Mouse (Mus musculus) c-Kit-positive CD71-positive TER-119-positive erythroid progenitor cells, embryonic 14.5 days (primary cell): ENCODE results near the gene Wdr5.

ENCODE experiments used
- DNase-seq: peaks from one replicate; pipeline ENCODE4 v3.0.0-alpha.2; 2013; ENCODE audit warnings: low spot score

The Wdr5 gene

GRCm38 (mm10) chr2:27552620-27553287 lies 37.8 kb downstream of the Wdr5 start:
- DNase-seq, result peak; percentile 50

DNA sequence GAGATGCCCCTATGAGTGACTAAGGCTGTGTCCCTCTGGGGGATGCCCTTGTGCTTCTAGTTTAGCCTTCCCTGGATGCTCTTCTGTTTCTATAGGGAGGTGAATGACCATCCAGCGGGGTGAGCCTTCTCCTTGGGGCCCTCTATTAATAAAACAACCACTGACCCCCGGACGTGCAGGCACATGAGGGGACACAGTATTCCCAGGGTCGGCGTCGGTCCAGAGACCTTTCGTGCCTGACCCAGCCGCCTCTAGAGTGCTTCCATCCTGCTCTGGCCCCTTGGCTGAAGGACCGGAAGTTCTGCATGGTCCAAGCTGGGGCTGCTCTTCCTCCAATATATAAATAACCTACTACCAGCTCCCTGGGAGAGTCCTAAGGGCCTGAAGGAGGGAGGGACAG lies 39.4 kb downstream of the Wdr5 start:
- DNase-seq, result no peak

DNA sequence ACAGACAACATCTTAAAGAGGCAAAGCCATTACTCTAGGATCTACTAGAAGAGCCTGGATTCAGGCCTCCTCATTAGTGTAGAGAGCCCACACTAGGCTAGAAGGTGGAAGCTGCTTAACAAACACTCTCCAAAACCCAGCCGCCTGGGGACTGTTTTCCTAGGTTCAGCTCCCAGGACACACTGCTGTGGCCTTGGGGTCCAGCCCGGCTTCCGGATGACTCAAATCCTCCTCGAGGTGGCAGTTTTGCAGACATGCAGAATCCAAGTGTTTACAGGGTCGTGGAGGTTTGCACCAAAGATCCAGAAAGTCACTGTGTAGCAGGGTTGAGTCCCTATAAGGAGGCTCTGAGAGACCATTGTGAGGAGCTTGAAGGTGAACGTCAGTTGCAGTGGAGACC lies 42.0 kb downstream of the Wdr5 start:
- DNase-seq, result no peak

- no peak for DNase-seq
These were observed 45.8 kb downstream of the Wdr5 start for GRCm38 (mm10) chr2:27560708-27561123.

GRCm38 (mm10) chr2:27561159-27561558 lies 46.2 kb downstream of the Wdr5 start:
- no peak for DNase-seq

DNA sequence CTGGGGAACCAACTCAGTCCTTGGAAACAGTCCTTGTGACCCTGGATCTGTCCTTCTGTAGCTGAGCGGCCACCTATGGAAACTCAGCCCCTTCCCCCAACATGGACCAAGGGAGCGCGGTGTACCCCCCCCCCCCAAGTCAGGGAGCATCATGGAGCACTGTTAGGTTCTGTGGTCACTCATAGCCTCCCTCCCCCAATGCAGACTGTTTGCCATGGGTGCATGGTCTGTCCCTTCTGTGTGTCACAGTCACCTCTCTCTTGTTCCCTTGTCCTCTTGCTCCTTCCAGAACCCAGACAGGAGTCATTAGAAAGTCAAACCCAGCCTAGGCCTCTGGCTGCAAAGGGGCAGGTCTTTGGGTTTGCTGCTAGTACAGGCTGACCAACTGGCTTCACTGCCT lies 46.9 kb downstream of the Wdr5 start:
- no peak for DNase-seq

DNA sequence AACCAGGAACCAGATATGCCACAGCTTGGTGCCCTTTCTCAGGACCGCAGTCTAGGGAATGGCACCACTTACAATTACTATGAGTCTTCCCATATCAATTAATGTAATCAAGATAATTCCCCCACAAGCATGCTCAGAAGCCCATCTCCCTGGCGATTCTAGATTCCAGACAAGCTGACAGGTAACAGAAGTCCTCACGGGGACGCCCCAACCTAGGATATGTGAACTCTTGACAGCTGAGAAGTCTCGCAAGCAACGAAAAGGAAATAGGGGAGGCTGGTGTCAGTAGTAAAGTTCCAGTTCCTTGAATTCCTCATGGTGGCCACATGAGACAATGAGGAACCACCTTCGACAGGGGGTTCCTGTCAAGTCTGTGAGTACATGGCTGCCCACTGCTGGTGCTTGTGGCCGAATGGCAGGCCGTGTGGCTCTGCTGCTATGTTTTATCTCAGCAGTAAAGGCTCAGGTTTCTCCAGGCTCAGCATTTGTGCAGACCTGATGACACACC lies 48.7 kb downstream of the Wdr5 start:
- DNase-seq, result no peak

DNA sequence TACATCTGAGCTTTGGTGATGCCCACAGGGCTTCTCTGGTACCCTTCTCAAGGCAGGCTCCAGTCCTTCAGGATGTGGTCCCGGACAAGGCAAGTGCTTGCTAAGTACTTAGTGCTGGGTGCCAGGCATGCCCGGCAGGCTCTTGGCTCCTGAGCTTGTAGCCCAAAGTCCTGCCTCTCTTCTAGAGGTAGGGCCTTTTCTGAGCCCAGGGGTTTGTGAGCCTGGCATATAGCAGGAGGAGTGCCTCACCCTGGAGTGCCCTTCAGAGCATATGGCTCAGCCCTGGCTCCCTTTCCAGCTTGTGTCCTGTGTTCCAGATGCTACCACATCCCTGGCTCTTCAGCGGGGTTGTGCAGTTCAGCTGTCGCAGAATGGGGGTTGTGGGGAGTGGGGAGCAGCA lies 49.7 kb downstream of the Wdr5 start:
- no peak for DNase-seq

GRCm38 (mm10) chr2:27565316-27566103 lies 50.6 kb downstream of the Wdr5 start:
- no peak for DNase-seq

DNA sequence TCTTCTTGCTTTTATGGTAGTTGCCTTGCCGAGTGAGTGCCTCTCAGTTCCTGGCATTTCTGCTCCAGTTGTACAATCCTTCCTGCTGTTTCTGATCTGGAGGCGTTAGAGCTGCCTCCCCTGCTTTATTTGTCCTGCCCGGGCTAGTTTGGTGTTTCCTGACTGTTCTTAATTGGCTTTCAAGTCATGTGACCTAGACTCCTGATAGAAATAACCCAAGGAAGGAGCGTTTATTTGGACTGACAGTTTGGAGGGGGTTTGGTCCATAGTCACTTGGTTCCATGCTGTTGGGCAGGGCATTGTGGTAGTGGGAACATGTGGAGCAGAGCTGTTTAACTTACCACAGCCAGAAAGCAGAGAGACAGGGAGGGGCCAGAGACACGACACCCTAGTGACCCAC lies 55.9 kb downstream of the Wdr5 start:
- no peak for DNase-seq

DNA sequence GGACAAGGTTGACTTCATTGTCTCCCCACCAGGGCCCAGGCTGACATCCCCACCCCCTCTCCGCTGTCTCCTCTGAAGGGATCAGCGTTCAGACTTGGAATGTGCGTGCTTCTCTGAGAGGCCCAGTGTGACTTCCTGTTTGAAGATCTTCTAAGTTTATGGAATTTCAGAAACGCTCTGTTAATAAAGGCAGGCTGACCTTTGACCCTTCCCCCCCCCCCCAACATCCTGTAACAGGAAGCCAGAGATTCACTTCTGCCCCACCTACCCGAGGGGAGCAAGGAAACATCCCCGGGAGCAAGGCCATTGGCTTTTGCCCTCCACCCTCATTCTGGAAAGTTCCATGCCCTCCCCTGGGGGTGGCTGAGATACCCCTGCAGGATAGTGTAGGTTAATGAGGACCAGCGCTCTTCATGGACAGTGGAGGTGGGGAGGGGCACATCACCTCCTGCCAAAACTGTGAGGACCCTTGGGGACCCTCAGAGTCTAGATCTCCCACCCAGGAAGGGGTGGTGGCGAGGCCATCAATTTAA lies 57.4 kb downstream of the Wdr5 start:
- no peak for DNase-seq

DNA sequence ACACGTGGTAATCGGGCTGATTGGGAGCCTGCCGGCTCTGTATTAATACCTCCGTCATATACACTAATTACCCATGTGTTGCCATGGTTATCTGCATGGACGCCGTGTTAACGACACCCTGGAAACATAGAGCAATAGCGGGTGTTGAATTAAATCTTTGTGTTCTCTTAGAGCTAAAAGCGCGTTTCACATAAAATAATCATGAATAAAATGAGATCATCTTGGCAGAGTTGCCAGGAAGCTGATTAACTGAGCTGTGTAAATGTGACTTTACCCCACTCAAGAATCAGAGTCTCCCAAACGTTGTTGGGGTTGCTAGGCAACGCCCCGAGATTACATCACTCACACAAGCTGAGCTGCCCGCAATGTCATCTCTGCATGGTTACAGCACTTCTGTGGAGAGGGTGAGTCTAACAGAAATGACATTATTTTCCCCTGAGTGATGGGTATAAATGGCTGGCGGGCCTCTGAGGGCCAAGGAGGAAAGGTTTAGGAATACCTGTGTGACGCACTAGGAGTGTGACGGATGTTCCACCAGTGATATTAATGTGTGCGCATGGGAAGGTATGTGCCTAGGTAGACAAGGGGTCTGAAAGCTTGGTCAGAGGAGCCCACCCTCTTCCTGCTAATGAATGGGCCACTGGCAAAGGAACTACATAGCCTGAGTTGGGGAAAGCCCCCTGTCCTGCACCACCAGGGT lies 58.1 kb downstream of the Wdr5 start:
- no peak for DNase-seq

- no peak for DNase-seq
These were observed 58.6 kb downstream of the Wdr5 start for GRCm38 (mm10) chr2:27573628-27573966.

- DNase-seq, result no peak
These were observed 61.5 kb downstream of the Wdr5 start for GRCm38 (mm10) chr2:27576416-27576815.

GRCm38 (mm10) chr2:27578552-27578951 lies 63.6 kb downstream of the Wdr5 start:
- DNase-seq, result no peak

DNA sequence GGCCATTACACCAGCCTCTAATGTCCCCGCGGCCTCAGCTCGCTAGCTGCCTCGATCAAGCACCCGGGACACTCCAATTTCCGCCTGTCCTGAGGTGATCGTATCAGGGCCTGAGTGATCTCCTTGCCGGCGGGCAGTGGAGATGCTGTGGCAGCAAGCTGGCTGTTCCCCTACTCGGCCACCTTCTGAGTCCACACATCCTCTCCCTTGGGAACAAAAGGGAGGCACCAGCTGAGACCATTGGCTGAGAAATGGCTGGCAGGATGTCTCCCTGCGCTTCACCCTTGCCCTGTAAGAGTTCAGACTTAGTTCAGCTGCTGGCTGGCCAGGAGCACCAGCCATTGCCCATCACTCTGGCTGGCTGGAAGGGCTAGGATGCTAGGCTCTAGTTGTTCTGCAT lies 67.2 kb downstream of the Wdr5 start:
- no peak for DNase-seq

GRCm38 (mm10) chr2:27583019-27583418 lies 68.1 kb downstream of the Wdr5 start:
- no peak for DNase-seq

GRCm38 (mm10) chr2:27584546-27584945 lies 69.6 kb downstream of the Wdr5 start:
- no peak for DNase-seq
